12 mouse cellular contexts compared by ENCODE assay signal in genomic region chr8:48646110-48646509, GRCm38 (mm10).
DNase-seq lines count a peak whose midpoint lies in the region; ATAC-seq and TF ChIP-seq lines count a peak whose summit lies in the region.
"Had no signal": no experiment of that assay in that cellular context is flagged by ENCODE, and none has a peak within 500 bp of the region (broad histone marks: within the 10 kb centered on the region; RNA-seq: fewer than 3 reads in every experiment).

No protein-coding gene starts in this region.

- no peaks in the 10 kb centered on the region for H3K36me3 ChIP-seq in heart, embryonic 10.5 days
- H3K36me3 ChIP-seq in megakaryocyte, embryonic 14.5 days (replicated peaks; ENCODE audit: low read length) = no peaks in the 10 kb centered on the region
- H3K36me3 ChIP-seq in limb, embryonic 13.5 days = no peaks in the 10 kb centered on the region
- H3K36me3 ChIP-seq in stomach, embryonic 15.5 days = no peaks in the 10 kb centered on the region
- H3K36me3 ChIP-seq in kidney, adult 2 months (ENCODE audit: control insufficient read depth, insufficient read depth, low read length) = no peaks in the 10 kb centered on the region
- H3K36me3 ChIP-seq: hindbrain, embryonic 15.5 days had no signal

- no peak for TF ChIP-seq CTCF in kidney, adult 2 months (conservative IDR thresholded peaks at IDR 0.05; ENCODE audit: insufficient read depth, insufficient read length, low read depth, low read length)

- ATAC-seq in megakaryocyte, adult 5-6 weeks (ENCODE audit: poor library complexity, severe bottlenecking) = no peak
- ATAC-seq in limb, embryonic 13.5 days (ENCODE audit: low FRiP score, low read depth) = no peak
- no peak for ATAC-seq in stomach, embryonic 15.5 days (ENCODE audit: insufficient read depth, low FRiP score, low read depth)
- ATAC-seq in erythroid progenitor cell, adult 5-6 weeks (replicated peaks; ENCODE audit: low FRiP score, poor library complexity, severe bottlenecking) = no peak

- H3K27me3 ChIP-seq in heart, embryonic 10.5 days (ENCODE audit: insufficient read depth, poor library complexity, severe bottlenecking) = no peaks in the 10 kb centered on the region
- H3K27me3 ChIP-seq in megakaryocyte, embryonic 14.5 days (replicated peaks) = no peaks in the 10 kb centered on the region
- no peaks in the 10 kb centered on the region for H3K27me3 ChIP-seq in limb, embryonic 13.5 days
- no peaks in the 10 kb centered on the region for H3K27me3 ChIP-seq in stomach, embryonic 15.5 days (replicated peaks)
- no peaks in the 10 kb centered on the region for H3K27me3 ChIP-seq in kidney, adult 2 months (replicated peaks; ENCODE audit: control insufficient read depth, insufficient read depth, low read length)
- H3K27me3 ChIP-seq: hindbrain, embryonic 15.5 days had no signal

- no peak overlapping the region for H3K27ac ChIP-seq in heart, embryonic 10.5 days
- no peak overlapping the region for H3K27ac ChIP-seq in limb, embryonic 13.5 days
- H3K27ac ChIP-seq in stomach, embryonic 15.5 days = no peak overlapping the region
- no peak overlapping the region for H3K27ac ChIP-seq in kidney, adult 2 months (ENCODE audit: insufficient read depth, low read depth, low read length)
- H3K27ac ChIP-seq: hindbrain, embryonic 15.5 days had no signal

- H3K4me1 ChIP-seq in heart, embryonic 10.5 days = no peaks in the 10 kb centered on the region
- no peaks in the 10 kb centered on the region for H3K4me1 ChIP-seq in megakaryocyte, embryonic 14.5 days
- peaks cover 7% of the 10 kb centered on the region for H3K4me1 ChIP-seq in limb, embryonic 13.5 days
- no peaks in the 10 kb centered on the region for H3K4me1 ChIP-seq in stomach, embryonic 15.5 days
- no peaks in the 10 kb centered on the region for H3K4me1 ChIP-seq in kidney, adult 2 months (ENCODE audit: control insufficient read depth, insufficient read depth, low read length)
- H3K4me1 ChIP-seq: hindbrain, embryonic 15.5 days had no signal

- DNase-seq in heart, adult 11 months = peak; percentile 86
- no peak for DNase-seq in heart, embryonic 10.5 days (ENCODE audit: low spot score)
- no peak for DNase-seq in kidney, adult 2 months
- DNase-seq: adrenal gland, postnatal 10 days; cerebellum, adult 2 months; kidney, postnatal 14 days had no signal

- no peak overlapping the region for H3K4me3 ChIP-seq in heart, embryonic 10.5 days
- H3K4me3 ChIP-seq in megakaryocyte, embryonic 14.5 days (replicated peaks) = peak overlapping the region; percentile 53
- H3K4me3 ChIP-seq in limb, embryonic 13.5 days = no peak overlapping the region; the same call in 1 of the 2 replicates
- 0 out of 2 replicates have a peak overlapping the region, but pooled peaks have one; percentile 3 for H3K4me3 ChIP-seq in stomach, embryonic 15.5 days (replicated peaks)
- no peak overlapping the region for H3K4me3 ChIP-seq in kidney, adult 2 months (ENCODE audit: insufficient read depth, low read depth, low read length)
- H3K4me3 ChIP-seq: hindbrain, embryonic 15.5 days had no signal

- no peak for TF ChIP-seq POLR2A in kidney, adult 2 months (IDR thresholded peaks at IDR 0.05; ENCODE audit: low read depth, low read length)

- no peak overlapping the region for H3K9ac ChIP-seq in limb, embryonic 13.5 days
- no peak overlapping the region for H3K9ac ChIP-seq in stomach, embryonic 15.5 days
- H3K9ac ChIP-seq: hindbrain, embryonic 15.5 days had no signal

- WGBS in heart, embryonic 10.5 days = 79% methylated on average over 18 of the region's 18 CpGs
- 69% methylated on average over 18 of the region's 18 CpGs for WGBS in limb, embryonic 13.5 days
- 67% methylated on average over 18 of the region's 18 CpGs for WGBS in stomach, embryonic 15.5 days
- WGBS in kidney, adult 2 months = 79% methylated on average over 18 of the region's 18 CpGs

- no peaks in the 10 kb centered on the region for H3K9me3 ChIP-seq in heart, embryonic 10.5 days
- peaks cover 22% of the 10 kb centered on the region for H3K9me3 ChIP-seq in megakaryocyte, embryonic 14.5 days
- no peaks in the 10 kb centered on the region for H3K9me3 ChIP-seq in limb, embryonic 13.5 days
- H3K9me3 ChIP-seq in stomach, embryonic 15.5 days = no peaks in the 10 kb centered on the region
- H3K9me3 ChIP-seq: hindbrain, embryonic 15.5 days had no signal

- peak overlapping the region; percentile 38 for H3K4me2 ChIP-seq in limb, embryonic 13.5 days (replicated peaks)
- H3K4me2 ChIP-seq in stomach, embryonic 15.5 days = 0 out of 2 replicates have a peak overlapping the region, but pooled peaks have one; percentile 13
- H3K4me2 ChIP-seq: hindbrain, embryonic 15.5 days had no signal

Comparison
In these comparisons a context has a peak if more than half of its experiments do, and no peak if none do; other contexts are left out.
1. H3K4me3 ChIP-seq: peak in megakaryocyte, embryonic 14.5 days (single experiment) and stomach, embryonic 15.5 days (single experiment); none in heart, embryonic 10.5 days (single experiment), limb, embryonic 13.5 days (single experiment) and kidney, adult 2 months (single experiment).